Mouse (Mus musculus): ENCODE results near the gene Mtch1.

DNA sequence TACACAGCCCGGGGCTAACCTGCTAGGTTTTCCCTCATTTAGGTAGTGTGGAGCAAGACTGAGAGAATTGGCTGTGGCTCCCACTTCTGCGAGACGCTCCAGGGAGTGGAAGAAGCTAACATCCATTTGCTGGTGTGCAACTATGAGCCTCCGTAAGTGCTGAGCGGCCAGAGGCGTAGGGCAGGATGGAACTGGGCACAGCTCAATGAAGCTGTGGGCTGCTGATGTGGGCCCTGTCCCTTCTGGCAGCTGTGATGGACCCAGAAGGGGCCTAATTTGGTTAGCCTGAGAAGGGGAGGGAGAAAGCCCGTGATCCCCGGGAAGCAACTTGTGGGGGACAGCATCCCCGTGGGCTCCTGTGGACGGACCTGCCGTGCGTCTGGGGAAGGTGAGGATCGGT is 21.9 kb downstream of the Mtch1 start:
- TF ChIP-seq EP300 (IDR thresholded peaks at IDR 0.05) = no peak
- no peak for TF ChIP-seq CTCF (IDR thresholded peaks at IDR 0.05)
